Mouse (Mus musculus): ENCODE data around the gene Wnt9b.

GRCm38 (mm10) chr11:103772505-103773386, 23.1 kb upstream of the Wnt9b start:
- no peak for TF ChIP-seq CTCF (IDR thresholded peaks at IDR 0.05; ENCODE audit: low read depth, low read length)
- no peak for TF ChIP-seq POLR2AphosphoS5 (IDR thresholded peaks at IDR 0.05; ENCODE audit: insufficient replicate concordance, low read depth, low read length)
